Mouse (Mus musculus): ENCODE measurements around the gene Trim80.

Gene Trim80

GRCm38 (mm10) chr11:115439906-115440595, at the start of gene Trim80:
TSS of gene Trim80 (plus strand) at chr11:115440545.
- no peak for DNase-seq (ENCODE audit: low spot score in 2 of 2)

- DNase-seq (ENCODE audit: low spot score in 2 of 2), result no peak
These were observed 49.0 kb upstream of the Trim80 start for GRCm38 (mm10) chr11:115391358-115391757.

GRCm38 (mm10) chr11:115393721-115394325, 46.5 kb upstream of the Trim80 start:
- DNase-seq (ENCODE audit: low spot score in 2 of 2), result no peak

GRCm38 (mm10) chr11:115398085-115398484, 42.3 kb upstream of the Trim80 start:
- no peak for DNase-seq (ENCODE audit: low spot score in 2 of 2)

- no peak for DNase-seq (ENCODE audit: low spot score in 2 of 2)
These were observed 40.2 kb upstream of the Trim80 start for GRCm38 (mm10) chr11:115400126-115400525.

GRCm38 (mm10) chr11:115400630-115401391, 39.5 kb upstream of the Trim80 start:
- no peak for DNase-seq (ENCODE audit: low spot score in 2 of 2)

GRCm38 (mm10) chr11:115403338-115404124, 36.8 kb upstream of the Trim80 start, which contains the start of gene Mrpl58:
TSS of gene Mrpl58 (plus strand) at chr11:115403752.
- DNase-seq (ENCODE audit: low spot score in 2 of 2), result peak; percentile 80 to 86

GRCm38 (mm10) chr11:115405723-115406122, 34.6 kb upstream of the Trim80 start:
- no peak for DNase-seq (ENCODE audit: low spot score in 2 of 2)

GRCm38 (mm10) chr11:115406858-115407401, 33.4 kb upstream of the Trim80 start:
- DNase-seq (ENCODE audit: low spot score in 2 of 2), result no peak

- no peak for DNase-seq (ENCODE audit: low spot score in 2 of 2)
These were observed 32.0 kb upstream of the Trim80 start for GRCm38 (mm10) chr11:115408266-115408920.

- DNase-seq (ENCODE audit: low spot score in 2 of 2), result no peak
These were observed 30.8 kb upstream of the Trim80 start for GRCm38 (mm10) chr11:115409556-115409955.

- peak; percentile 95 for DNase-seq (ENCODE audit: low spot score in 2 of 2)
These were observed 20.7 kb upstream of the Trim80 start, which contains the start of the genes Atp5h and Kctd2 for GRCm38 (mm10) chr11:115419531-115420237. TSS of gene Atp5h (minus strand) at chr11:115419962. TSS of gene Kctd2 (plus strand) at chr11:115420128.

- peak in 1 of 2 experiments; percentile 61 for DNase-seq (ENCODE audit: low spot score in 2 of 2)
These were observed 19.8 kb upstream of the Trim80 start for GRCm38 (mm10) chr11:115420336-115421190.

GRCm38 (mm10) chr11:115421328-115421727, 19.0 kb upstream of the Trim80 start:
- DNase-seq (ENCODE audit: low spot score in 2 of 2), result no peak

- no peak for DNase-seq (ENCODE audit: low spot score in 2 of 2)
These were observed 18.4 kb upstream of the Trim80 start for GRCm38 (mm10) chr11:115421972-115422371.

GRCm38 (mm10) chr11:115423091-115423490, 17.3 kb upstream of the Trim80 start:
- DNase-seq (ENCODE audit: low spot score in 2 of 2), result no peak

GRCm38 (mm10) chr11:115424666-115425065, 15.7 kb upstream of the Trim80 start:
- no peak for DNase-seq (ENCODE audit: low spot score in 2 of 2)

GRCm38 (mm10) chr11:115425671-115426070, 14.7 kb upstream of the Trim80 start:
- DNase-seq (ENCODE audit: low spot score in 2 of 2), result no peak

All from urinary bladder, postnatal 4 days (tissue).